Mouse (Mus musculus): ENCODE data around the gene Stra6.

DNA sequence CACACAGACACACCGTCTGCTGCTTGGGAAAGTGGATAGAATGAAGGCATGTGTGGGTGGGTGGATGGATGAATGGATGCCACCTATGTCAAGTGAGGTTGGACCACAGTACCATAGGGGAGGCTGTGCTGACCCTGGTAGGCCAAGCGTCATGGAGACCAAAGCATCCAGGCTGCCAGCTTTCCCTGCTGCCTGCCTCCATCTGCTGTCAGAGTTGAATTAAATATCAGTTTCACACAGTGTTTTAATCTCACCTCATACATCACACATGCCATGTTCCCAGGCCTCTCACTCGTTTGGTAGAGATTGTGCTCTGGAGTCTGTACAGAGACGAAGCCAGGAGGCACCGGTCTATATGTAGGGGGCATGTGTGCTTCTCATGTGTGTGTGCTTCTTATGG, 47.2 kb downstream of the Stra6 start:
- TF ChIP-seq CTCF (IDR thresholded peaks at IDR 0.05; ENCODE audit: borderline replicate concordance, insufficient read depth, low read length) = no peak
- no peak for TF ChIP-seq POLR2A (IDR thresholded peaks at IDR 0.05; ENCODE audit: low read depth, low read length)
